Mouse (Mus musculus): ENCODE data around the gene Gm3005. TPM values are rescaled to one million over a fixed set of nuclear protein-coding genes. Genes with fewer than 3 reads are reported as not detected.

Gene Gm3005
- polyA plus RNA-seq (2012) = not detected in 2 replicates

DNA sequence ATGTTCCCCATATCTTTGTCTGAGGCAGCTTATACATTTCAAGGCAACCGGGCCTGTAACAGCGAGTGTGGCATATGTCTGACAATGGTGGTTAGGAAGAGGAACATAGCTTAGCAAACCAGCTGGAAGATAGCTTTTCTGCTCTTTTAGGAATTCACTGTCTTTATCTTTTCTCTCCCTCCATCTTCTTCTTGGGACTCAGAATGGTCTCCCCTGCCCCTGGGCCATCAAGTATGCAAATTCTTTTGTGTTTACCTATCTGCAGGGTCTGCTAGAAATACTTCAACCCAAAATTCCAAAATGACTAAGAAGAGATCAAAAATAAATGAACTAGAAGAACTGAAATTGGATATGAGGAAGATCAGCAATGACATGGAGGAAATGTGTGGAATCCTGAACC is at the start of gene Gm3005:
Gene Gm3005 (plus strand): TSS at position 301 of the 400 bp plus-strand sequence.

DNA sequence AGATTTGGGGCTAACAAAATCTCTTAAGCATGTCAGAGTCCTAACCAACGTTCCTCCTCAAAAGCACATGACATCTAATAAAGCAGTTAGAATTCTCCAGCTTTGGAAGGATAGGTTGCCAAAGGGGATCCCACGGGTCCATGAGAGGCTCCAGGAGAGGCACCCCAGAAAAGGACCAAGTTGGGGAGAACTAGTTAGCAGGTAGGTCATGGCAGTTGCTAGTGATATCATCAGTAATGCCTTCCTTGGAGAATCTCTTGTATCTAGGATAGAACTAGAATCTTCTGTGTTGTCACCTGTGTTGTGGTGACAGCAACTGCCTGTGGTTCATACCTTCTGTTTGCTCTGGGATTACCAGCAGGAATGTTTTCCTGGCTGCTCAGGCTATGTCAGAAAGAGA is 33.1 kb upstream of the Gm3005 start, which contains the start of gene Gm10413:
Gene Gm10413 (plus strand): TSS at position 301 of the 400 bp plus-strand sequence.

DNA sequence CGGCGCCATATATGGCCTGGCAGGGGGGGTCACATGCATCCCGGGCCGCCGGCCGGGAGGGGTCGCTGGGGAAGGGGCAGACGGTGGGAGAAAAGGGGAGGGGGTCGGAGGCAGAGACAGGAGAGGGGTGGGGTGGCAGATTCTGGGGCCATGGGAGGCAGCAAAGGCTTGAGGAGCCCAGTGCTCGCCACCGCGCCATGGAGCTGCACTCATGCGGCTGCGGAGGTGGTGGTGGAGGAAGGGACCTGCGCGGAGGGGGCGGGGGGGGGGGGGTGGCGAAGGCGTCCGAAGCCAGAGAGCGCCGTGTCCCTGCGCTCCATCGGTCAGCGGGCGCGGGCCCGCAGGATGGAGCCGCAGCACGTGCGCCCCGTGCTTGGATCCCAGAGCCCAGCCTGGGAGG is 15.6 kb upstream of the Gm3005 start, which contains the start of gene Gm10409:
Gene Gm10409 (plus strand): TSS at position 301 of the 400 bp plus-strand sequence.

DNA sequence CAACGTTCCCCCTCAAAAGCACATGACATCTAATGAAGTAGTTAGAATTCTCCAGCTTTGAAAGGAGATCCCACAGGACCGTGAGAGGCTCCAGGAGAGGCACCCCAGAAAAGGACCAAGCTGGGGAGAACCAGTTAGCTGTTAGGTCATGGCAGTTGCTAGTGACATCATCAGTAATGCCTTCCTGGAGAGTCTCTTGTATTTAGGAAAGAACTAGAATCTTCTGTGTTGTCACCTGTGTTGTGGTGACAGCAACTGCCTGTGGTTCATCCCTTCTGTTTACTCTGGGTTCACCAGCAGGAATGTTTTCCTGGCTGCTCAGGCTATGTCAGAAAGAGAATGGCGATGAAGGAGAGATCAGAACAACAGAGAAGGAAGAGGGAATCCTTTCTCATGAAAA is 21.2 kb downstream of the Gm3005 start, which contains the start of gene Gm10408:
Gene Gm10408 (plus strand): TSS at position 301 of the 400 bp plus-strand sequence.

DNA sequence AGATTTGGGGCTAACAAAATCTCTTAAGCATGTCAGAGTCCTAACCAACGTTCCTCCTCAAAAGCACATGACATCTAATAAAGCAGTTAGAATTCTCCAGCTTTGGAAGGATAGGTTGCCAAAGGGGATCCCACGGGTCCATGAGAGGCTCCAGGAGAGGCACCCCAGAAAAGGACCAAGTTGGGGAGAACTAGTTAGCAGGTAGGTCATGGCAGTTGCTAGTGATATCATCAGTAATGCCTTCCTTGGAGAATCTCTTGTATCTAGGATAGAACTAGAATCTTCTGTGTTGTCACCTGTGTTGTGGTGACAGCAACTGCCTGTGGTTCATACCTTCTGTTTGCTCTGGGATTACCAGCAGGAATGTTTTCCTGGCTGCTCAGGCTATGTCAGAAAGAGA is 206.3 kb downstream of the Gm3005 start, which contains the start of gene Gm3012:
Gene Gm3012 (plus strand): TSS at position 301 of the 400 bp plus-strand sequence.

Other genes with a start within 250 kb of the Gm3005 start
- not detected in 2 replicates for gene Gm5795, start 239.8 kb upstream of the Gm3005 start, polyA plus RNA-seq (2012)
- gene D830030K20Rik, start 219.6 kb upstream of the Gm3005 start, polyA plus RNA-seq (2012) = not detected in 2 replicates
- gene Gm2956, start 95.5 kb upstream of the Gm3005 start, polyA plus RNA-seq (2012) = not detected in 2 replicates
- gene Gm10413, start 33.0 kb upstream of the Gm3005 start, polyA plus RNA-seq (2012) = not detected in 2 replicates
- not detected in 2 replicates for gene Gm10409, start 15.5 kb upstream of the Gm3005 start, polyA plus RNA-seq (2012)
- not detected in 2 replicates for gene Gm10408, start 21.3 kb downstream of the Gm3005 start, polyA plus RNA-seq (2012)
- not detected in 2 replicates for gene Gm3012, start 206.4 kb downstream of the Gm3005 start, polyA plus RNA-seq (2012)
- gene Gm3020, start 223.9 kb downstream of the Gm3005 start, polyA plus RNA-seq (2012) = not detected in 2 replicates

All from megakaryocyte-erythroid progenitor cell, adult 5 weeks (primary cell).